Mouse (Mus musculus): ENCODE measurements at regions not wholly inside any gene's neighbourhood (a gene's known extent, or its start where the extent isn't known, plus 50 kb on each side); places are given as distances from the start of the nearest gene placed in this dataset.

GRCm38 (mm10) chr14:100792094-100792493 lies 408.0 kb downstream of the Prr30 start:
- H3K36me3 ChIP-seq (ENCODE audit: insufficient read depth) = no peaks in the 10 kb centered on the region
- H3K4me1 ChIP-seq (ENCODE audit: insufficient read depth) = no peaks in the 10 kb centered on the region
- no peak overlapping the region for H3K9ac ChIP-seq
- H3K9me3 ChIP-seq (ENCODE audit: low read depth, low read length) = no peaks in the 10 kb centered on the region
- H3K27me3 ChIP-seq (ENCODE audit: insufficient read depth, low read length) = no peaks in the 10 kb centered on the region
- TF ChIP-seq CTCF (IDR thresholded peaks at IDR 0.05; ENCODE audit: low read depth) = no peak
- 42% methylated on average over 4 of the region's 4 CpGs for WGBS
- ATAC-seq (ENCODE audit: insufficient read depth) = no peak
- no peak overlapping the region for H3K27ac ChIP-seq (ENCODE audit: low read depth)
- no peak overlapping the region for H3K4me3 ChIP-seq (ENCODE audit: low read depth, low read length)
- no peak for DNase-seq
- H3K4me2 ChIP-seq = no peak overlapping the region

GRCm38 (mm10) chr14:100781882-100782281 lies 418.2 kb downstream of the Prr30 start:
- no peaks in the 10 kb centered on the region for H3K36me3 ChIP-seq (ENCODE audit: insufficient read depth)
- no peaks in the 10 kb centered on the region for H3K27me3 ChIP-seq (ENCODE audit: insufficient read depth, low read length)
- TF ChIP-seq CTCF (IDR thresholded peaks at IDR 0.05; ENCODE audit: low read depth) = no peak
- H3K27ac ChIP-seq (ENCODE audit: low read depth) = no peak overlapping the region
- no peak overlapping the region for H3K4me3 ChIP-seq (ENCODE audit: low read depth, low read length)
- H3K4me1 ChIP-seq (ENCODE audit: insufficient read depth) = no peaks in the 10 kb centered on the region
- H3K9me3 ChIP-seq (ENCODE audit: low read depth, low read length) = no peaks in the 10 kb centered on the region
- H3K9ac ChIP-seq = no peak overlapping the region
- no peak overlapping the region for H3K4me2 ChIP-seq
- ATAC-seq (ENCODE audit: insufficient read depth) = no peak
- 68% methylated on average over 3 of the region's 3 CpGs for WGBS
- DNase-seq = no peak

GRCm38 (mm10) chr14:100753951-100754350 lies 446.2 kb downstream of the Prr30 start:
- H3K9me3 ChIP-seq (ENCODE audit: low read depth, low read length) = no peaks in the 10 kb centered on the region
- ATAC-seq (ENCODE audit: insufficient read depth) = no peak
- H3K4me1 ChIP-seq (ENCODE audit: insufficient read depth) = no peaks in the 10 kb centered on the region
- no peak overlapping the region for H3K27ac ChIP-seq (ENCODE audit: low read depth)
- no peak overlapping the region for H3K4me2 ChIP-seq
- no peaks in the 10 kb centered on the region for H3K36me3 ChIP-seq (ENCODE audit: insufficient read depth)
- no peak overlapping the region for H3K4me3 ChIP-seq (ENCODE audit: low read depth, low read length)
- TF ChIP-seq CTCF (IDR thresholded peaks at IDR 0.05; ENCODE audit: low read depth) = peak; percentile 54
- no peak overlapping the region for H3K9ac ChIP-seq
- peak; percentile 61 for DNase-seq
- no peaks in the 10 kb centered on the region for H3K27me3 ChIP-seq (ENCODE audit: insufficient read depth, low read length)
- 41% methylated on average over 2 of the region's 2 CpGs for WGBS

GRCm38 (mm10) chr14:100752746-100753145 lies 447.4 kb downstream of the Prr30 start:
- 88% methylated on average over 10 of the region's 10 CpGs for WGBS
- H3K4me2 ChIP-seq = no peak overlapping the region
- H3K4me1 ChIP-seq (ENCODE audit: insufficient read depth) = no peaks in the 10 kb centered on the region
- H3K9me3 ChIP-seq (ENCODE audit: low read depth, low read length) = no peaks in the 10 kb centered on the region
- no peak for TF ChIP-seq CTCF (IDR thresholded peaks at IDR 0.05; ENCODE audit: low read depth)
- no peaks in the 10 kb centered on the region for H3K27me3 ChIP-seq (ENCODE audit: insufficient read depth, low read length)
- no peak overlapping the region for H3K4me3 ChIP-seq (ENCODE audit: low read depth, low read length)
- DNase-seq (no peak), ATAC-seq (ENCODE audit: insufficient read depth) (no peak)
- H3K27ac ChIP-seq (ENCODE audit: low read depth) = no peak overlapping the region
- no peak overlapping the region for H3K9ac ChIP-seq
- H3K36me3 ChIP-seq (ENCODE audit: insufficient read depth) = no peaks in the 10 kb centered on the region

GRCm38 (mm10) chr14:100749737-100750541 lies 450.2 kb downstream of the Prr30 start:
- H3K27ac ChIP-seq (ENCODE audit: low read depth) = peak overlapping the region; percentile 86
- peak overlapping the region; percentile 36 for H3K4me3 ChIP-seq (ENCODE audit: low read depth, low read length)
- ATAC-seq (ENCODE audit: insufficient read depth) (peak; percentile 98), DNase-seq (peak; percentile 89)
- peak overlapping the region; percentile 59 for H3K9ac ChIP-seq
- H3K4me1 ChIP-seq (ENCODE audit: insufficient read depth) = no peaks in the 10 kb centered on the region
- no peaks in the 10 kb centered on the region for H3K27me3 ChIP-seq (ENCODE audit: insufficient read depth, low read length)
- 6% methylated on average over 18 of the region's 19 CpGs for WGBS
- no peaks in the 10 kb centered on the region for H3K9me3 ChIP-seq (ENCODE audit: low read depth, low read length)
- H3K4me2 ChIP-seq = peak overlapping the region; percentile 68
- no peak for TF ChIP-seq CTCF (IDR thresholded peaks at IDR 0.05; ENCODE audit: low read depth)
- no peaks in the 10 kb centered on the region for H3K36me3 ChIP-seq (ENCODE audit: insufficient read depth)

- no peak overlapping the region for H3K4me2 ChIP-seq
- H3K4me3 ChIP-seq (ENCODE audit: low read depth, low read length) = no peak overlapping the region
- H3K9me3 ChIP-seq (ENCODE audit: low read depth, low read length) = no peaks in the 10 kb centered on the region
- H3K27ac ChIP-seq (ENCODE audit: low read depth) = no peak overlapping the region
- no peak for DNase-seq
- no peaks in the 10 kb centered on the region for H3K4me1 ChIP-seq (ENCODE audit: insufficient read depth)
- H3K27me3 ChIP-seq (ENCODE audit: insufficient read depth, low read length) = no peaks in the 10 kb centered on the region
- H3K36me3 ChIP-seq (ENCODE audit: insufficient read depth) = no peaks in the 10 kb centered on the region
- no peak for TF ChIP-seq CTCF (IDR thresholded peaks at IDR 0.05; ENCODE audit: low read depth)
- 73% methylated on average over 4 of the region's 4 CpGs for WGBS
- no peak for ATAC-seq (ENCODE audit: insufficient read depth)
- H3K9ac ChIP-seq = no peak overlapping the region
Measured at GRCm38 (mm10) chr14:100735276-100735675, 450.8 kb upstream of the Klf12 start.

- DNase-seq = no peak
- no peak overlapping the region for H3K27ac ChIP-seq (ENCODE audit: low read depth)
- WGBS = 82% methylated on average over 4 of the region's 4 CpGs
- H3K9ac ChIP-seq = no peak overlapping the region
- H3K27me3 ChIP-seq (ENCODE audit: insufficient read depth, low read length) = no peaks in the 10 kb centered on the region
- H3K4me3 ChIP-seq (ENCODE audit: low read depth, low read length) = no peak overlapping the region
- H3K4me2 ChIP-seq = no peak overlapping the region
- H3K9me3 ChIP-seq (ENCODE audit: low read depth, low read length) = no peaks in the 10 kb centered on the region
- H3K36me3 ChIP-seq (ENCODE audit: insufficient read depth) = no peaks in the 10 kb centered on the region
- ATAC-seq (ENCODE audit: insufficient read depth) = no peak
- no peaks in the 10 kb centered on the region for H3K4me1 ChIP-seq (ENCODE audit: insufficient read depth)
- no peak for TF ChIP-seq CTCF (IDR thresholded peaks at IDR 0.05; ENCODE audit: low read depth)
Measured at GRCm38 (mm10) chr14:100728433-100728832, 444.0 kb upstream of the Klf12 start.

All from lung, embryonic 14.5 days (tissue).